Mouse (Mus musculus) CD4-positive, CD25-positive, alpha-beta regulatory T cell (primary cell): ENCODE measurements around the gene Poldip2. TPM values are rescaled to one million over a fixed set of nuclear protein-coding genes. Genes with fewer than 3 reads are reported as not detected.

Experiments used
- polyA plus RNA-seq: library from polyadenylated mRNA; unstranded; fragments of 100-300 nt; shearing (Covaris generic); gene quantifications from one replicate; pipeline ENCODE4 v1.2.1, GENCODE M21; 2017

Poldip2 gene
- polyA plus RNA-seq, result 50.0 TPM

DNA sequence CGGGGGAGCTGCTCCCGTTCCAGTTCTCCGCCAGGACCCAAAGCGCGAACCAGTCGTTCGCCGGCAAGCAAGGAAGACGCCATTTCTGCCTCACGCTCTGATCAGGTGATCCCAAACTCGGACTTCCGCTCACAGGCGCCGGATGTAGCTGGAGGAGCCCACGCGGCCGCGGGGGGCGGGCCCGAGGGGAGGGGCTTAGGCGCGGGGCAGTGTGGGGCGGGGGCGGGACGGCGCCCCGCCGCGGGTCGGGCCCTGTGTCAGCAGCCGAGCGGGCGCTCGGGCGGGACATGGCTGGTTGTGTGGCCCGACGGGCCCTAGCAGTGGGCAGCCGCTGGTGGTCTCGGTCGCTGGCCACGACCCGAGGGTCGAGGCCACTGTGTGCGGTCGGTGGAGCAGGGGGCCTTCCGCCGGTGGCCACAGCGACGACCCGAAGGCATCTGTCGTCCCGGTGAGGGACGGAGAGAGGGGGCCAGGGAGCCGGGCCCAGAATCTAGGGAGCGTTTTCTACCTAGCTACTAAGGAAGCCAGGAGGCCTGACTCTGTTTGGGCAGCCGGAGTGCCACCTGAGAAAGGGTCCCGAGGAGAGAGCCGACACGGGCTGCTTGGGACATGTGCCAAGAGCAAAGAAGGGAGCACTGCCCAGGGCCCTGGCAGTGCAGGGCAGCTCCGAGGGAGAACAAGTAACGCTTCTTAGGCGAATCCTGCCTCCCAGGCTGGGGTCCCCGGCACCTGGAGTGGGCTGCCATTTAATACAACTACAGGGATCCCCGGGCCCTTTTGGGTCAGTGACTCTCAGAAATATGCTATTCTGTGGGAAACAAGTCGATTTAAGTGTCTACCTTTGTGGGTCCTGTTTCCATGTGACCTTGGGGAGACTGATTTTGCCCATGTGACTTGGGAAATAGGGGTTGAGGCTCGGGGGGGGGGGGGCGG lies at the start of gene Poldip2, which contains the start of gene Tmem199:
Gene Poldip2, plus strand, starts transcription at position 169 of the 933 bp plus-strand sequence.
Gene Tmem199, minus strand, starts transcription at position 148 of the 933 bp plus-strand sequence.

DNA sequence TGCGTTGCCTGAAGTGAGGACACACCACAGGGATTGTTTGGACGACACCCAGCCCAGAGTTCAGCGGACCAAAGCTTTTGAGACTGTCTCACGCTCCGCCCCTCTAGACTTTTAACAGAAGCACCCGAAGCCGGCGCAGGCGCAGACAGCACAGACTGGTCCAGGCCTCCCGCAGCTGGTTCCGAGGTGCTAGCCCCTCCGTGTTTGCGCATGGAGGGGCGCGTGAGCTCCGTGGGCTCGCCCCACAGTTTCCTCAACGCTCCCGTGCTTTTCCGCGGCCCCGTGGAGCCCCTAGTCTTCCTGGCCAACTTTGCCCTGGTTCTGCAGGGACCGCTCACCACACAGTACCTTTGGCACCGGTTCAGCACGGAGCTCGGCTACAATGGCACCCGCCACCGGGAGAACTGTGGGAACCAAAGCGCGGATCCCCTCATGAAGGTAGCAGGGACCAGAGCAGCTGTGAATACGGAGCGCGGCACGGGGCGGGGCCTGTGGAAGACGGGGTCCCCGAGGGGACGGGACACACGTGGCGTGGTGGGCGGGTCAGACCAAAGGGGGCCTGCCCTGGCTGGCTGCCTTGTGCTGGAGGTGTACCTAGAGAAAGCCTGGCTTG lies 46.3 kb upstream of the Poldip2 start, which contains the start of gene Slc46a1:
Gene Slc46a1, plus strand, starts transcription at position 130 of the 613 bp plus-strand sequence.

DNA sequence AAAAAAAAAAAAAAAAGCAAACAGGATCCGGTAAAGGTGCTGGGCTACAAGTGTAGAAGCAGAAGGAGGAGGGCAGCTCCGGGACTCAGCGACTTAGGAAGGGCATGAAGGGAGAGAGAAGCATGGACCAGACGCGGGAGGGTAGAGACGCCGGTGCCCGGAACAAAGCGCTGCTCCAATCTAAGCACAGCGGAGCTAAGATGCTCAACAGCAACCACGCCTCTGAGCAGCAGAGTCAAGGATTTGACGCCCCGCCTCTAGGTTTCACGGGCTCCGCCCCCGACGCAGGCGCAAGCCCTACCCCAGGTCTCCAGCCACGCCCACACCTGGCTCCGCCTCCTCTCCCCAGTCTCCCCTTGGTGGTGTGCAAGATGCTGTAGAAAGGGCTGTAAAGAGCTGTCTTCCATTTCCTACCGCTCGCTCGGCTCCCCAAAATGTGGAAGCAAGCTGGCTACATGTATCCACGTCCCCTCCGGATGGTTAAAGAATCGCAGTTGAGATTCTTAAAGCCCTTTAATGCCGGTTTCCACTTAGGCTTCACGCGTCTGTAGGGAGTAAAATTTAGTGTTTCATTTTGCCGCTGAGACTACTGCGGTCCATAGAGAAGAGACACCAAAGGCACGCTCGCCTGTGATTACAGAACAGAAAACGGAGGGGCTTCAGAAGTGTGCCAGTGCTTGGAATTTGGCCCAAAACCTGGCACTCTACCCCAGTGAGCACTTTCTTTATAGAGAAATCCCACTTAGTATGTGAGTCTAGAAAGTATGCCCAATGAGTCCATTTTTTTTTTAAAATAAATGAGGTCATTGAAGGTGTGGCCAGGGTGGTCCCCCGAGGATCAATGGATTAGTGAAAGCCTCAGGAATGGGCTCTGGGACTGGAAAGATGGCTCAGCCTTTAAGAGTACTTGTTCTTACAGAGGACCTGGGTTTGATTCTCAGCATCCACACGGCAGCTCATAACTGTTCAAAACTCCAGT lies 14.2 kb upstream of the Poldip2 start, which contains the start of gene Sarm1:
Gene Sarm1, minus strand, starts transcription at position 211 of the 979 bp plus-strand sequence.

DNA sequence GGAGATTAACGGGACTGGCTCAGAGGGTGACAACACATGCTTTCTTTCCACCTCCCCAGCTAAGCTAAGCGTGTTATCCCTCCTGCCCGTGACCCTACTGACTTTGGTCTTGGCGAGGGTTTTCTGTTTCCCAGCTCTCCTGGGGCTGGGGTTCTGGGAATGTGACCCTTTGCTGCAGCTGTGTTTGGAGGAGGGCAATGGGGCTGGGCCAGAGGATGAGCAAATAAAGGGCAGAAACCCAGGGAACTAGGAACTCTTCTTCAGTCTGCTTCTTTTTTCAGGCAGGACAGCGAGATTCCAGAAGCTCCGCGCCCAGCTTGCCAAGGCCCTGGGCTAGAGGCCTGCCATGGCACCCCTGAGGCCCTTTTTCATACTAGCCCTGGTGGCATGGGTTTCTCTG lies 13.0 kb upstream of the Poldip2 start, which contains the start of gene Vtn:
Gene Vtn, plus strand, starts transcription at position 88 of the 400 bp plus-strand sequence.

DNA sequence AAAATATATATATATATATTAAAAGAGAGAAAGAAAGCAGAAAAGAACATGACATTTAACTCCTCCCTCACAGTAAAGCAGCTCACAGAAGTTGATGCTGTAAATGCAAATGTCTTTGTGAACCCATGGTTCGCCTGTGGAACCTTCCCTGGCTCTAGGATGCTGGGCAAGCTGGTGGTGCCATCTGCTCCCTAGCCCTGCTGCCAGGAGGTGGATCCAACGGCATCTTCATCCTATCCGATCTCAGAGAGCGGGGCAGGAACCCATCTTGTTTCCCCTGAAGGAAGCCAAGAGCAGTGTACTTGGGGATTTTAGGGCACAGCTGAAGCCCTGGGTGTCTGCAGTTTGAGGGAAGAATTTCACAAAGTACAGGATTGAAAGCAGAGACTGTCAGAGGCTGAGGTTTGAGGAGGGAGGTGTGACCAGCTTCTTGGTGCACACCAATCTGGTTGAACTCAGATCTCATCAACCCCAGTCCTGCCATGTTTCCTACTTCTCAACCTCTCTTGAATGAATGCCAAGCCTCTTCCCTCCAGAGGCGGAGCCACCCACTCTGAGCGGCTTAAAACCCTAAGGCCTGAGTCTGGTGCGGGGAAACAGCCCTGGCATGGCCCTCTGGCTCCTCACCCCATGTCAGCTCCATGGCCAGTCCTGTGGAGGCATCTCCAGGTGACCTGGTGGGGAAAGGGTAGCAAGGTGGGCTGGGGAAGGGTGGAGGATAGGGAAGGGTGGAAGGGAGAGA lies 8.9 kb upstream of the Poldip2 start, which contains the start of gene Sebox:
Gene Sebox, plus strand, starts transcription at position 539 of the 742 bp plus-strand sequence.

DNA sequence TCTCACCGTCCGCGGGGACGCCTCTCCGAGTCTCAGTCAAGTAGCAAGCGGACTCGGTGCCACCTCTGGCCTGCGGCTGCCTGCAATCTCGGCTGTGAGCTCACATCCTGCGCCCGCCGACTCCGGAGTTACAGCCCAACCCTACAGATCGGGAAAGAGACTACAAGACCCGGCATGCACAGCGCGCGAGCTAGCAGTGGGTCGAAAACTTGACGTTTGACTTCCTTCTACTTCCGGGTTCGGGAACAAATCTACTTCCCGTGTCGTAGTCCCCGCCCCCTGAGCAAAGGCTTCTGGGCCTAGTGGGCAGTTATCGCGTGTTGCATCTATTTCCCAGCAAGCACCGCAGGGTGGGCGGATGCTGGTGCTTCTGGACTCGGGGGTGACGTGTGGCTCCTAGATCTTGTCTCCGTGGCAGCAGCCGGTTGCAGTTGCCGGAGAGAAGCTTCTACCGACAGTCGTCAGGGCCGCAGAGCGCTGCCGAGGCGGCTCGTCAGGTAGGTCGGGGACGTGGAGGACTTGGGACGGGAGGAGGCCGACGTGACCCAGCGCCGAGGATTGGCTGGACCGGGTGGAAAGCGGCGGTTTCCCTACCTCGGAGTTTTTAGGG lies 24.2 kb downstream of the Poldip2 start, which contains the start of the genes Tnfaip1 and Ift20:
Gene Tnfaip1, minus strand, starts transcription at position 253 of the 610 bp plus-strand sequence.
Gene Ift20, plus strand, starts transcription at position 282 of the 610 bp plus-strand sequence.

DNA sequence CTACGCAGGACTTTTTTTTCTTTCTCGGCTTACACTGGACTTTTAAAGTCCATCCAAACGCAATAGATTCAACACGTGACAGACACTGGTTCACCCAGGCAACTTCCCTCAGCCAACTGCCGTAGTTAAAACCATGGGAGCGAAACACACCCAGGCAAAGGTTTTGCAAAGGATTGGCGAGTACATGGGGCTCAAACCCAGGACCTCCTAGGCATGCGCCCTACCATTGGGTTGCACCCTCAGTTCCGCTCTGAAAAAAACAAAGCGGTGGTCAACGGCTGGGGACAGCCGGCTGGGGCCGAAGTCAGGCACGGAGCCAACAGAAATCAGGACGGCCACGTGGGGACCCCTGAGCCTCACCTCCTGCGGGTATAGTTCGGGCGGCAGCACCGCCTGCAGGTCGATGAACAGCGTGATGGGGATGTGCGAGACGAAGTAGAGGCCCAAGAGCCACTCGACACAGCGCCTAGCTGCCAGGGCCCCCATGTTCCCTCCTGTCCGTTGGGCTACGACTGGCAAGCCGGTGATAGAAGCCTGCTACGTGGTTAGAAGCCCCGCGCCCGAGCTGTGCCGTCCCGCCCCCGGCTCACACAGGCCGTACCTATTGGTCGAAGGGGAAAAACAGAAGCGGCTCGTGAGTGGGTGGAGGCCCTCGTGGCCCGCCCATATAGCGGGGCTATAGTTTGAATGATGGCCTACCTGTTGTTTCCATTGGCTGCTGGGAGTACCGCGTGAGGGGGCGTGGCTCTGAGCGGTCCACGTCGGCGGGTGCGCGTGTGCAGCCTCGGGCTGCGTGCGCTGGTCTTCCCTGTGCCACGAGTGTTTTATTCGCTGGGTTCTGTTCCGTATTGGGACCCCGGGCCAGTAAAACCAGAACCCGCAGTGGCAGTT lies 38.4 kb downstream of the Poldip2 start, which contains the start of gene Tmem97:
Gene Tmem97, minus strand, starts transcription at position 610 of the 891 bp plus-strand sequence.

Other genes with a start within 250 kb of the Poldip2 start
- 0.38 TPM for gene BC030499, start 221.4 kb upstream of the Poldip2 start, polyA plus RNA-seq
- 1.9 TPM for gene Spag5, start 210.7 kb upstream of the Poldip2 start, polyA plus RNA-seq
- gene Aldoc, start 189.2 kb upstream of the Poldip2 start, polyA plus RNA-seq, result 5.9 TPM
- gene Pigs, start 183.8 kb upstream of the Poldip2 start, polyA plus RNA-seq, result 114 TPM
- 59.7 TPM for gene Unc119, start 168.7 kb upstream of the Poldip2 start, polyA plus RNA-seq
- not detected for gene Foxn1, start 125.6 kb upstream of the Poldip2 start, polyA plus RNA-seq
- not detected for gene Slc13a2, start 90.0 kb upstream of the Poldip2 start, polyA plus RNA-seq
- gene Slc46a1, start 46.5 kb upstream of the Poldip2 start, polyA plus RNA-seq, result 2.3 TPM
- 3.3 TPM for gene Sarm1, start 14.4 kb upstream of the Poldip2 start, polyA plus RNA-seq
- not detected for gene Vtn, start 13.1 kb upstream of the Poldip2 start, polyA plus RNA-seq
- gene Sebox, start 8.7 kb upstream of the Poldip2 start, polyA plus RNA-seq, result not detected
- 45.8 TPM for gene Tmem199, start within 50 bp of the Poldip2 start, polyA plus RNA-seq
- gene Tnfaip1, start 24.1 kb downstream of the Poldip2 start, polyA plus RNA-seq, result 16.3 TPM
- 116 TPM for gene Ift20, start 24.2 kb downstream of the Poldip2 start, polyA plus RNA-seq
- gene Tmem97, start 38.6 kb downstream of the Poldip2 start, polyA plus RNA-seq, result 11.9 TPM
- 13.8 TPM for gene Nlk, start 185.2 kb downstream of the Poldip2 start, polyA plus RNA-seq
- gene Ccnq, start 239.5 kb downstream of the Poldip2 start, polyA plus RNA-seq, result 40.2 TPM